Mouse (Mus musculus): Measurements from ENCODE around the gene Ehd2.

- peak; percentile 93 for TF ChIP-seq CTCF (IDR thresholded peaks at IDR 0.05; ENCODE audit: borderline replicate concordance, insufficient read depth, low read length)
- peak; percentile 76 for TF ChIP-seq POLR2A (IDR thresholded peaks at IDR 0.05; ENCODE audit: low read depth, low read length)
Measured at GRCm38 (mm10) chr7:15948381-15948941, 18.9 kb downstream of the Ehd2 start.
